Mouse (Mus musculus): ENCODE results near the gene Gm12355. TPM values are rescaled to one million over a fixed set of nuclear protein-coding genes. Genes with fewer than 3 reads are reported as not detected.

The Gm12355 gene
- polyA plus RNA-seq, 1 experiment from 2014 or later: 1.2 TPM

DNA sequence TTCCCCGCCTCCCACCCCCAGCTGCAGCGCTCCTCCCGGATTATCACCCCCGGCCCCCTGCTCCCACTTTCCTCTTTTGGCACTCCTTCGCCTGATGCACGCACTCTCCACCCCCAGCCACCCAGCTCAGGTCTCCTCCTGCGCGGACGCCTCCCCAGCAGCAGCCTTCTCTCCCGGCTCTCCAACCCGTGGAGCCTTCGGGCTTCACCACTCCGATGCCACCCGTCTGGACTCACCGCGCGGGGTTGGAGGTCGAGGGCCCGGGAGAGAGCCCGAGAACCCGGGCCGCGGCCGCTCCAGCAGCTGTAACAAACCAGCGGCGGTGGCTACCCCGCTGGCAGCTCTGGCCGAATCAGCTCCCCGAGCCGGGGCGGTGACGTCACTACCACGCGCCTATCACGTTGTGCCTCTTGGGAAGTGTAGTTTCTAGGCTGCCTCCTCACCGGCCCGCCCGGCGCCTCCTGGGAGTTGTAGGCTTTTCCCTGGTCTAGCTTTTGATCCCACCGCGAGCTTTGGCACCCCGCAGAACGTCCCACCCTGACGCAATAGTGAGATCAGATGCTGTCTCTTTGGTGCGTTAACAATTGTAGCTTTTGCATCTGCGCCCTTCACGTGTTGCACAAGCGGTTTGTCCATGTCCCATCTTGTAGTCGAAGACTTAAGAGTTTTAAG is 38.4 kb downstream of the Gm12355 start, which contains the start of gene Ormdl3:
TSS of gene Ormdl3 (minus strand) at position 477 of the 672 bp plus-strand sequence.
- Histone ChIP-seq H3K4me2 (peak within 1 kb of the TSS; percentile 86), H3K9ac (peak within 1 kb of the TSS; percentile 82), H3K4me1 (ENCODE audit: insufficient read depth) (peaks cover 9% of the 10 kb centered on the region), H3K9me3 (ENCODE audit: low read depth, low read length) (no peaks in the 10 kb centered on the region), H3K27ac (ENCODE audit: low read depth) (peak within 1 kb of the TSS; percentile 89), H3K4me3 (ENCODE audit: low read depth, low read length) (peak within 1 kb of the TSS; percentile 91), H3K36me3 (ENCODE audit: insufficient read depth) (peaks cover 20% of the 10 kb centered on the region), H3K27me3 (ENCODE audit: insufficient read depth, low read length) (no peaks in the 10 kb centered on the region; the same call in 1 of the 2 replicates)
- no peak for TF ChIP-seq CTCF (IDR thresholded peaks at IDR 0.05; ENCODE audit: low read depth)
- WGBS: under 1% methylated on average over 49 of the region's 49 CpGs
- ATAC-seq (ENCODE audit: insufficient read depth): peak; percentile 92
- peak; percentile 100 for DNase-seq

DNA sequence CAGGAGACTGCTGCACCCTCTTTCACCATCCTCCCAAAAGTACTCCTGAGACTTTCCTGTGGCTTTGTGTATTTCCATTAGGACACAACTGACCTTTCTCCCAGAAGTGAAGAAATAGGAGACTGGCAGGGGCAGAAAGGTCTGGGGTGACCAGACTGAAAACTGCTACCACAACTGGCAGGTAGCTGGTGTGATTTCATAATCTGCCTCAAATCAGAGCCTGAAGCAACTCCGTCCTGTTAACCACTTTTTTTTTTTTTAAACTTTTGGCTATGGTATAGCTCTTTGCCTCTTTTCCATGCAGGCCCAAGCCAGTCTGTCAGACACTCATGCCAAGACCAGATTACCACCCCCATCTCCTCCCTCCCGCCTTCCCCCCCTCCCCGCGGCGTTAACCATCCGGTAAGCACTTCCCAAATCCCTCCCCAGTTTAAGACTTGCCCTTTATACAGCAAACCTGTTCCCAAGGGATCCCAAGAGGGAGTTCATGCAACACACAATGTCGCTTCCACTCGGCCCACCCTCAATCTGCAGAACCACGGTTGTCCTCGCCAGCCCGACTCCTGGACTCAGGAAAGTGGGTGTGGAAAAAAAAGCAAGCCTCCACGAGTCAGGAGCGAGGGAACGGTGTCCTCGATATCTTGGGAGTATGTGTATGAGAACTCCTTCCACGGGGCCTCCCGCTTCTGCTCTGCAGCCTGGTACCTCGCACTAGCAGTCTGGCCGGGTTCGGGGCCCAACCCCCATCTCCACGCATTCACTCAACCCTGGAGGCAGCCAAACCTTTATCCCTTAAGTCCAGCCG is 39.2 kb downstream of the Gm12355 start:
- 1% methylated on average over 22 of the region's 22 CpGs for WGBS
- H3K9ac ChIP-seq: peak overlapping the region; percentile 82
- H3K4me2 ChIP-seq: peak overlapping the region; percentile 86
- TF ChIP-seq CTCF (IDR thresholded peaks at IDR 0.05; ENCODE audit: low read depth): no peak
- H3K27ac ChIP-seq (ENCODE audit: low read depth): peak overlapping the region; percentile 89
- peaks cover 27% of the 10 kb centered on the region for H3K36me3 ChIP-seq (ENCODE audit: insufficient read depth)
- peak; percentile 28; the same call in 1 of the 2 replicates for ATAC-seq (ENCODE audit: insufficient read depth)
- no peaks in the 10 kb centered on the region for H3K9me3 ChIP-seq (ENCODE audit: low read depth, low read length)
- H3K4me1 ChIP-seq (ENCODE audit: insufficient read depth): peaks cover 9% of the 10 kb centered on the region
- no peak for DNase-seq
- H3K4me3 ChIP-seq (ENCODE audit: low read depth, low read length): peak overlapping the region; percentile 91
- no peaks in the 10 kb centered on the region for H3K27me3 ChIP-seq (ENCODE audit: insufficient read depth, low read length)

DNA sequence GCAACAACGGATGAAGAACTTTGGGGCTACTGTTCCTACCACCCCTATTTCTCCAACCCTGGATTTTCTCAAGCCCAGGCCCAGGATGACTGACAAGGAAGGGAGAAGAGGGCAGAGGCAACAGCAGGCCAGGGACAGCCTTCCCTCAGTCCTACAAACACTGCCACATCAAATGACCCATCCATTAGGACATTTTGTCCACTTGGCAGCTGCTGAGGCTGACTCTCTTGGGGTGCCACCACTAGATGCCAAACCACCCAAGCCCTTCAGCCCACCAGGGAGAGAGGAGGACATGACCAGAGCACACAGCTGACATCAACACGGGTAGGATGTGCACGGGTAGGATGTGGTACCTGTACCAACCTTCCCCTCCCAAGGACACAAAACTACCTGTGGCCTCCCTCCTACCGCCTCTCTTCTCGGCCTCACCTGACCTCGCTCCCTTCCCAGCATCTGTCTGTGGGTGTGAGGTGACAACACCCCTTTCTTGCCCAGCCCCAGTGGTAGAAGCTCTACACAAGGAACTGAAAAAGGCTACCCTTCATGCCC is 40.8 kb downstream of the Gm12355 start:
- H3K4me3 ChIP-seq (ENCODE audit: low read depth, low read length): no peak overlapping the region
- no peak overlapping the region for H3K27ac ChIP-seq (ENCODE audit: low read depth)
- peaks cover 6% of the 10 kb centered on the region for H3K4me1 ChIP-seq (ENCODE audit: insufficient read depth)
- peak overlapping the region; percentile 86; the same call in 1 of the 2 replicates for H3K4me2 ChIP-seq
- TF ChIP-seq CTCF (IDR thresholded peaks at IDR 0.05; ENCODE audit: low read depth): no peak
- ATAC-seq (ENCODE audit: insufficient read depth) (no peak), DNase-seq (no peak)
- no peaks in the 10 kb centered on the region for H3K27me3 ChIP-seq (ENCODE audit: insufficient read depth, low read length)
- peaks cover 30% of the 10 kb centered on the region for H3K36me3 ChIP-seq (ENCODE audit: insufficient read depth)
- WGBS: 83% methylated on average over 6 of the region's 6 CpGs
- H3K9me3 ChIP-seq (ENCODE audit: low read depth, low read length): no peaks in the 10 kb centered on the region
- no peak overlapping the region for H3K9ac ChIP-seq

DNA sequence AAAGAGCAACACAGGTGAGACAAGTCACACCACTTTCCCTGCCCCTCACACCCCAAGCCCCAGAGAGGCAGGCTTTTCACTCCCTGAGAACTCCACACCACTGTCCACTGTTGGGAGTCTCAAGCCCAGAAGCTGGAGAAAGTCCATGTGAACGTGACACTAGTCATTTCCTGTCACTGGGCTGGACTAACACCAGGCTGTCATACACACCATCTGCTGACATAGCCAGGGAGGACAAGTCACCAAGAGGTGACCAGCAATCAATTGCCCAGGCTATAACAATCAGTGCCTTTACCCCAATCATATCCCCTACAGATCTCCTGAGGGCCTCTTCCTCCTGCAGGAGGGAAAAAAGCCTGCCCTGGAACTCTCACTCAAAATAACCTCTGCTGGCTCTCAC is 41.3 kb downstream of the Gm12355 start:
- TF ChIP-seq CTCF (IDR thresholded peaks at IDR 0.05; ENCODE audit: low read depth): no peak
- Histone ChIP-seq H3K4me3 (ENCODE audit: low read depth, low read length) (no peak overlapping the region), H3K4me1 (ENCODE audit: insufficient read depth) (peaks cover 6% of the 10 kb centered on the region), H3K4me2 (no peak overlapping the region), H3K27me3 (ENCODE audit: insufficient read depth, low read length) (no peaks in the 10 kb centered on the region), H3K36me3 (ENCODE audit: insufficient read depth) (peaks cover 30% of the 10 kb centered on the region), H3K9me3 (ENCODE audit: low read depth, low read length) (no peaks in the 10 kb centered on the region), H3K9ac (no peak overlapping the region), H3K27ac (ENCODE audit: low read depth) (no peak overlapping the region)
- DNase-seq (no peak), ATAC-seq (ENCODE audit: insufficient read depth) (no peak)
- 53% methylated on average over 1 of the region's 1 CpGs for WGBS

DNA sequence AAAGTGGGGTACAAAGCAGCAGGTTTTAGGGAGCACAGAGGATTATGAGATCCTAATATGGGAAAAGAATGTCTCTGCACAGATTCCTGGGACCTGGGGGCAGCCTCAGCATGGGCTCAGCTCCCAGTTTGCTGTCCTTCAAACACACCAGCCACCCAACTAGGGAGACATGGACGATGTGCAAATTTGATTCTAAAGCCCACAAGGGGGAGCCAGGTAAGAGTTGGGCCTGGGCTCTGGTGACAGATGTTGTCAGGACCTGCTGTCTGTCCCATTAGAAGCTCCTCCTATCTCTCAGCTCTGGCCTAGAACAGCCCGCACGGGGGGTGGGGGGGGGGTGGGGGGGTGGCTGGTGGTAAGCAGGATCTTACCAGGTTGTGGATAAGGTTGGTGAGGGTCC is 41.9 kb downstream of the Gm12355 start:
- 25% methylated on average over 3 of the region's 3 CpGs for WGBS
- no peak overlapping the region for H3K4me2 ChIP-seq

DNA sequence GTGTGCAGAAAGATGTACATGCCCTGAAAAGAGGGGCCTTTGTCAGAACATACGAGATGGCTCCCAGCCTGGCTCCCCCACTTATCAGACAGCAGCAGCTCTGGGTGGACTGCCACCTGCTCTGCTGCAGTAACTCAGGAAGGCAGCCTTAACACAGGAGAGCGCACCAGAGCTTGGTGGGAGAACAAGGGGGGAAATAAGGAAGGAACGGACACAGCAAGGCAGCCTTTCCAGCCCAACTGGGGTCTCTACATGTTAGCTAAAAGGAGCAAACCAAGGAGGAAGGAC is 42.3 kb downstream of the Gm12355 start:
- no peak for TF ChIP-seq CTCF (IDR thresholded peaks at IDR 0.05; ENCODE audit: low read depth)
- no peaks in the 10 kb centered on the region for H3K27me3 ChIP-seq (ENCODE audit: insufficient read depth, low read length)
- peaks cover 6% of the 10 kb centered on the region for H3K4me1 ChIP-seq (ENCODE audit: insufficient read depth)
- ATAC-seq (ENCODE audit: insufficient read depth): no peak
- H3K4me3 ChIP-seq (ENCODE audit: low read depth, low read length): no peak overlapping the region
- no peak overlapping the region for H3K4me2 ChIP-seq
- 90% methylated on average over 3 of the region's 3 CpGs for WGBS
- no peak for DNase-seq
- H3K9ac ChIP-seq: no peak overlapping the region
- no peaks in the 10 kb centered on the region for H3K9me3 ChIP-seq (ENCODE audit: low read depth, low read length)
- H3K36me3 ChIP-seq (ENCODE audit: insufficient read depth): peaks cover 30% of the 10 kb centered on the region
- H3K27ac ChIP-seq (ENCODE audit: low read depth): peak overlapping the region; percentile 48; the same call in 1 of the 2 replicates

More for the DNA sequence above, 41.9 kb downstream of the Gm12355 start:
- ATAC-seq (ENCODE audit: insufficient read depth) (no peak), DNase-seq (no peak)
- 0 out of 2 replicates have a peak, but pooled peaks have one; percentile 4 for TF ChIP-seq CTCF (IDR thresholded peaks at IDR 0.05; ENCODE audit: low read depth)
- Histone ChIP-seq H3K36me3 (ENCODE audit: insufficient read depth) (peaks cover 30% of the 10 kb centered on the region), H3K4me3 (ENCODE audit: low read depth, low read length) (no peak overlapping the region), H3K9ac (no peak overlapping the region), H3K9me3 (ENCODE audit: low read depth, low read length) (no peaks in the 10 kb centered on the region), H3K27me3 (ENCODE audit: insufficient read depth, low read length) (no peaks in the 10 kb centered on the region), H3K27ac (ENCODE audit: low read depth) (no peak overlapping the region; the same call in 1 of the 2 replicates), H3K4me1 (ENCODE audit: insufficient read depth) (peaks cover 6% of the 10 kb centered on the region)
